Mouse (Mus musculus) fibroblast of lung, adult 2 months (primary cell): ENCODE data around the gene Olfr1467.

Source experiments
- DNase-seq: peaks from one replicate; pipeline ENCODE4 v3.0.0-alpha.2; 2011; ENCODE audit warnings: low read depth

The Olfr1467 gene

GRCm38 (mm10) chr19:13361936-13362335, at the start of gene Olfr1467:
Gene Olfr1467 (plus strand): TSS chr19:13362236.
- no peak for DNase-seq

- no peak for DNase-seq
These were observed 46.6 kb upstream of the Olfr1467 start, which contains the start of gene Olfr1465 for GRCm38 (mm10) chr19:13315441-13315840. Gene Olfr1465 (minus strand): TSS chr19:13315541.

GRCm38 (mm10) chr19:13338562-13338961, 23.5 kb upstream of the Olfr1467 start, which contains the start of gene Olfr1466:
Gene Olfr1466 (plus strand): TSS chr19:13338862.
- no peak for DNase-seq

GRCm38 (mm10) chr19:13407549-13407948, 45.5 kb downstream of the Olfr1467 start, which contains the start of gene Olfr1469:
Gene Olfr1469 (plus strand): TSS chr19:13407849.
- DNase-seq, result no peak
